In the genomic region with DNA sequence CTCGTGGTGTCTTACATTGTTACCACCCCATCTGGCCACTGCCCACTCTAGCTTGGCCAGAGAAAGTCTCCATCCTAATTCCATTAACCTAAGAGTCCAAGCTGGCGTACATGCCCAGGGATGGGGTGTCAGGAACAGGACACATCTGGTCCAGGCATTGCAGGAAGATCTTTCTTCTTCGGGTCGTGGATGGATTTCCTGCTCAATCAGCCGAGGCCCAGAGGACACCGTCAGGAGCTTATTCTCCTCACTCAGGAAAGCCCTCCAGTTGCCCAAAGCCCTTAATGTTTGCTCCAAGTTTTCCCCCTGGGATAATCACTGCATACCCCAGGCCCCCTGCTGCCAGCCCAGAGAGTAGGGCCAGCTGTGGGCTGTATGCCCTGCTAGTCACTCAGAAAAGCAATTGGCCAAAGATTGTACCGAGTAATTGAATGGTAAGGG, we compare ENCODE assay signal across 11 mouse cellular contexts.
DNase-seq lines count a peak whose midpoint lies in the region; ATAC-seq and TF ChIP-seq lines count a peak whose summit lies in the region.
"Had no signal": no experiment of that assay in that cellular context is flagged by ENCODE, and none has a peak within 500 bp of the region (broad histone marks: within the 10 kb centered on the region; RNA-seq: fewer than 3 reads in every experiment).

No protein-coding gene starts in this region.

- TF ChIP-seq POLR2A in kidney, adult 2 months (IDR thresholded peaks at IDR 0.05; ENCODE audit: low read depth, low read length), result no peak

- H3K4me2 ChIP-seq in embryonic facial prominence, embryonic 14.5 days (ENCODE audit: low read depth, low read length), result peak overlapping the region; percentile 33
- H3K4me2 ChIP-seq in neural tube, embryonic 12.5 days (replicated peaks), result 0 out of 2 replicates have a peak overlapping the region, but pooled peaks have one; percentile 16
- H3K4me2 ChIP-seq: intestine, embryonic 15.5 days; liver, embryonic 15.5 days had no signal

- no peaks in the 10 kb centered on the region for H3K36me3 ChIP-seq in kidney, adult 2 months (ENCODE audit: control insufficient read depth, insufficient read depth, low read length)
- no peaks in the 10 kb centered on the region for H3K36me3 ChIP-seq in embryonic facial prominence, embryonic 14.5 days (ENCODE audit: control insufficient read depth, insufficient read depth, low read length)
- no peaks in the 10 kb centered on the region for H3K36me3 ChIP-seq in limb, embryonic 10.5 days
- no peaks in the 10 kb centered on the region for H3K36me3 ChIP-seq in neural tube, embryonic 12.5 days
- H3K36me3 ChIP-seq: intestine, embryonic 15.5 days; liver, embryonic 15.5 days had no signal

- ATAC-seq in embryonic facial prominence, embryonic 14.5 days (ENCODE audit: low read depth), result peak; percentile 56
- ATAC-seq in neural tube, embryonic 12.5 days (ENCODE audit: low FRiP score, low read depth), result no peak
- ATAC-seq: intestine, embryonic 15.5 days; Patski had no signal

- no peak overlapping the region for H3K9ac ChIP-seq in embryonic facial prominence, embryonic 14.5 days (ENCODE audit: low read depth, low read length)
- no peak overlapping the region for H3K9ac ChIP-seq in neural tube, embryonic 12.5 days
- H3K9ac ChIP-seq: intestine, embryonic 15.5 days; liver, embryonic 15.5 days had no signal

- intact Hi-C loops in left cerebral cortex, postnatal 36 days (cut with DNase I), result loop anchor here (5.0 to 10.0 kb wide), 2 partner anchors 172 to 270 kb away; a partner anchor contains a TSS

- no peak overlapping the region for H3K27ac ChIP-seq in kidney, adult 2 months (ENCODE audit: insufficient read depth, low read depth, low read length)
- H3K27ac ChIP-seq in embryonic facial prominence, embryonic 14.5 days (replicated peaks; ENCODE audit: low read depth, low read length), result peak overlapping the region; percentile 54
- peak overlapping the region; percentile 75 for H3K27ac ChIP-seq in limb, embryonic 10.5 days
- H3K27ac ChIP-seq in neural tube, embryonic 12.5 days, result no peak overlapping the region
- H3K27ac ChIP-seq: intestine, embryonic 15.5 days; liver, embryonic 15.5 days had no signal

- peak; percentile 25 to 44 for DNase-seq in kidney, postnatal 4 days
- DNase-seq in kidney, adult 2 months, result no peak
- DNase-seq in embryonic facial prominence, embryonic 14.5 days (ENCODE audit: low spot score), result peak; percentile 75
- peak; percentile 72 for DNase-seq in limb, embryonic 10.5 days (ENCODE audit: low spot score)
- DNase-seq in left cerebral cortex, postnatal 36 days (ENCODE audit: low spot score in 2 of 2), result no peak
- no peak for DNase-seq in adrenal gland, postnatal 10 days
- DNase-seq: thymus, adult 18-20 months had no signal

- H3K4me3 ChIP-seq in kidney, adult 2 months (ENCODE audit: insufficient read depth, low read depth, low read length), result no peak overlapping the region
- no peak overlapping the region for H3K4me3 ChIP-seq in embryonic facial prominence, embryonic 14.5 days (ENCODE audit: low read depth, low read length)
- H3K4me3 ChIP-seq in limb, embryonic 10.5 days, result peak overlapping the region; percentile 18; the same call in 1 of the 2 replicates
- no peak overlapping the region for H3K4me3 ChIP-seq in neural tube, embryonic 12.5 days
- H3K4me3 ChIP-seq: intestine, embryonic 15.5 days; liver, embryonic 15.5 days had no signal

- 46% methylated on average over 7 of the region's 7 CpGs for WGBS in kidney, adult 2 months
- WGBS in embryonic facial prominence, embryonic 14.5 days, result 14% methylated on average over 7 of the region's 7 CpGs
- 16% methylated on average over 7 of the region's 7 CpGs for WGBS in limb, embryonic 10.5 days
- 24% methylated on average over 7 of the region's 7 CpGs for WGBS in neural tube, embryonic 12.5 days

- no peaks in the 10 kb centered on the region for H3K9me3 ChIP-seq in embryonic facial prominence, embryonic 14.5 days (ENCODE audit: control insufficient read depth, low read length)
- no peaks in the 10 kb centered on the region for H3K9me3 ChIP-seq in limb, embryonic 10.5 days (replicated peaks)
- H3K9me3 ChIP-seq in neural tube, embryonic 12.5 days, result no peaks in the 10 kb centered on the region
- H3K9me3 ChIP-seq: intestine, embryonic 15.5 days; liver, embryonic 15.5 days had no signal

- no peaks in the 10 kb centered on the region for H3K4me1 ChIP-seq in kidney, adult 2 months (ENCODE audit: control insufficient read depth, insufficient read depth, low read length)
- peaks cover 49% of the 10 kb centered on the region for H3K4me1 ChIP-seq in embryonic facial prominence, embryonic 14.5 days (ENCODE audit: control insufficient read depth, insufficient read depth, low read length)
- H3K4me1 ChIP-seq in limb, embryonic 10.5 days, result peaks cover 78% of the 10 kb centered on the region
- H3K4me1 ChIP-seq in neural tube, embryonic 12.5 days, result peaks cover 34% of the 10 kb centered on the region
- H3K4me1 ChIP-seq: liver, embryonic 15.5 days had no signal

- no peaks in the 10 kb centered on the region for H3K27me3 ChIP-seq in kidney, adult 2 months (replicated peaks; ENCODE audit: control insufficient read depth, insufficient read depth, low read length)
- peaks cover 16% of the 10 kb centered on the region; the same call in 1 of the 2 replicates for H3K27me3 ChIP-seq in embryonic facial prominence, embryonic 14.5 days (replicated peaks; ENCODE audit: control insufficient read depth, insufficient read depth, low read length)
- peaks cover 48% of the 10 kb centered on the region for H3K27me3 ChIP-seq in limb, embryonic 10.5 days (ENCODE audit: low read depth, poor library complexity, severe bottlenecking)
- peaks cover 6% of the 10 kb centered on the region; the same call in 1 of the 2 replicates for H3K27me3 ChIP-seq in neural tube, embryonic 12.5 days (replicated peaks)
- H3K27me3 ChIP-seq: intestine, embryonic 15.5 days; liver, embryonic 15.5 days had no signal

- TF ChIP-seq CTCF in kidney, adult 2 months (conservative IDR thresholded peaks at IDR 0.05; ENCODE audit: insufficient read depth, insufficient read length, low read depth, low read length), result no peak

Comparison
In these comparisons a context has a peak if more than half of its experiments do, and no peak if none do; other contexts are left out.
1. DNase-seq: peak in kidney, postnatal 4 days (2 of 2), embryonic facial prominence, embryonic 14.5 days (single experiment) and limb, embryonic 10.5 days (single experiment); none in kidney, adult 2 months (single experiment), left cerebral cortex, postnatal 36 days (0 of 2) and adrenal gland, postnatal 10 days (single experiment).
2. H3K27ac ChIP-seq: peak in embryonic facial prominence, embryonic 14.5 days (single experiment) and limb, embryonic 10.5 days (single experiment); none in kidney, adult 2 months (single experiment) and neural tube, embryonic 12.5 days (single experiment).